Mouse (Mus musculus) embryonic facial prominence, embryonic 14.5 days (tissue): ENCODE results near the gene H2afx. TPM values are rescaled to one million over a fixed set of nuclear protein-coding genes. Genes with fewer than 3 reads are reported as not detected.
"Not testable (repeated sequence)": the region's sequence is repeated elsewhere in the genome, so short reads cannot be mapped to it uniquely, and the experiment has no call there.

ENCODE experiments used
- ATAC-seq: fragments of 200-750 bp; cut with Nextera tagmentation; 2 replicates; pipeline ENCODE4 v1.8.0; 2017; ENCODE audit warnings: low read depth, moderate number of reproducible peaks, moderate TSS enrichment
- DNase-seq: peaks from one replicate; pipeline ENCODE4 v3.0.0-alpha.2; 2015; ENCODE audit warnings: low spot score
- H3K27ac ChIP-seq: fragments of 300-500 bp; sonication (generic); replicated peaks from 2 replicates; pipeline ENCODE4 v1.5.1; 2014; ENCODE audit warnings: low read depth, mild to moderate bottlenecking, low read length, moderate library complexity
- H3K27me3 ChIP-seq: fragments of 300-500 bp; sonication (generic); replicated peaks from 2 replicates; pipeline ENCODE4 v1.6.1; 2014; ENCODE audit warnings: low read length; ENCODE audit not compliant: control insufficient read depth, insufficient read depth
- H3K36me3 ChIP-seq: fragments of 300-500 bp; sonication (generic); 2 replicates; pipeline ENCODE4 v1.6.1; 2014; ENCODE audit warnings: low read length, mixed read lengths; ENCODE audit not compliant: control insufficient read depth, insufficient read depth
- H3K4me1 ChIP-seq: fragments of 300-500 bp; sonication (generic); 2 replicates; pipeline ENCODE4 v1.6.1; 2014; ENCODE audit warnings: antibody characterized with exemption, low read length; ENCODE audit not compliant: control insufficient read depth, insufficient read depth
- H3K4me2 ChIP-seq: fragments of 300-500 bp; sonication (generic); 2 replicates; pipeline ENCODE4 v1.6.1; 2014; ENCODE audit warnings: low read depth, mild to moderate bottlenecking, low read length, moderate library complexity, mixed read lengths
- H3K4me3 ChIP-seq: fragments of 300-500 bp; sonication (generic); 2 replicates; pipeline ENCODE4 v1.5.1; 2014; ENCODE audit warnings: low read depth, mild to moderate bottlenecking, low read length
- H3K9ac ChIP-seq: fragments of 300-500 bp; sonication (generic); 2 replicates; pipeline ENCODE4 v1.6.1; 2014; ENCODE audit warnings: low read depth, mild to moderate bottlenecking, low read length, moderate library complexity, mixed read lengths
- H3K9me3 ChIP-seq: fragments of 300-500 bp; sonication (generic); 2 replicates; pipeline ENCODE4 v1.6.1; 2016; ENCODE audit warnings: low read length; ENCODE audit not compliant: control insufficient read depth
- WGBS: fragments of 180-500 bp; shearing (Covaris S2); extraction: QIAGEN DNeasy Blood & Tissue Kit; methylation state at CpG from one replicate; pipeline ENCODE4 v1.1.7; 2014; 5-methylcytosine and 5-hydroxymethylcytosine counted together
- microRNA-seq: library from miRNA; unstranded; fragments of <30 nt; microRNA quantifications from one replicate; pipeline ENCODE4, GENCODE M21; 2016; ENCODE audit warnings: borderline number of aligned reads
- polyA plus RNA-seq: library from polyadenylated mRNA; unstranded; fragments of >200 nt; fragmentation: Nextera tagmentation; extraction: Ambion mirVana; gene quantifications from 2 replicates; pipeline ENCODE4 v1.2.1, GENCODE M21; 2014

H2afx gene
- polyA plus RNA-seq, 1 experiment from 2014 or later = 202 TPM

DNA sequence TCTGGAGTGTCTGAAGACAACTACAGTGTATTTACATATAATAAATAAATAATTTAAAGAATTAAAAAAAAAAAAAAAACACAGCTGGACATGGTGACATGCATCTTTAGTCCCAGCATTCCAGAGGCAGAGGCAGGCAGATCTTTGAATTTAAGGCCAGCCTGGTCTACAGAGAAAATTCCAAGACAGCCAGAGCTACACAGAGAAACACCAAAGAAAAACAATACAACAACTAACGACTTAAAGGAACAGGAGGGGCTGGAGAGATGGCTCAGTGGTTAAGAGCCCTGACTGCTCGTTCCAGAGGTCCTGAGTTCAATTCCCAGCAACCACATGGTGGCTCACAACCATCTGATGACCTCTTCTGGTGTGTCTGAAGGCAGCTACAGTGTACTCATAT is 42.8 kb downstream of the H2afx start:
- DNase-seq, H3K9me3 ChIP-seq, H3K4me2 ChIP-seq, H3K4me3 ChIP-seq, H3K27ac ChIP-seq, H3K27me3 ChIP-seq, H3K9ac ChIP-seq, ATAC-seq: not testable (repeated sequence)
- 85% methylated on average over 2 of the region's 2 CpGs for WGBS
- peaks cover 13% of the 10 kb centered on the region for H3K4me1 ChIP-seq
- peaks cover 18% of the 10 kb centered on the region for H3K36me3 ChIP-seq

DNA sequence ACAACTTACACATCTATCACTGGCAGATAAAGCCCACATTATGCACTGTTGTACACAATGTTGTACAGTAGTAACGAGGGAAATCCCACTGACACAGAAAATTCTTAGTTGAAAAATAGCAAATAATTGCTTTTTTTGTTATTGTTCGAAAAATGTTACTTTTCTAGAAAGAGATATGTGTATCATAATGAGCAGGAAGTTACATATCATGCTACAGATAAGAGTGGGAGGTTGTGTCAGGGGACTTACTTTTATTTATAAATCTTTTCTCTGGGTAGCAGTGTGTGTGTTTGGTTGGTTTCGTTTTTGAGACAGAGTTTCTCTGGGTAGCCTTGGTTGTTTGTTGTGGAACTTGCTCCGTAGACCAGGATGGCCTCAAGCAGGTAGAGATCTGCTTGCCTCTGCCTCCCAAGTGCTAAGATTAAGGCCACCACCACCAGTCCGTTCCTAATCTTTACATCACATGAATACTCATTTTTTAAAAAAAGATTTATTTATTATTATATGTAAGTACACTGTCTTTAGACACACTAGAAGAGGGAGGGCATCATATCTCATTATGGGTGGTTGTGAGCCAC is 43.7 kb downstream of the H2afx start:
- peak overlapping the region; percentile 66 for H3K4me2 ChIP-seq
- H3K4me3 ChIP-seq = peak overlapping the region; percentile 95
- no peaks in the 10 kb centered on the region for H3K9me3 ChIP-seq
- H3K27me3 ChIP-seq = no peaks in the 10 kb centered on the region
- WGBS = 92% methylated on average over 5 of the region's 5 CpGs
- H3K36me3 ChIP-seq = peaks cover 28% of the 10 kb centered on the region
- H3K27ac ChIP-seq = no peak overlapping the region; the same call in 1 of the 2 replicates
- DNase-seq (no peak), ATAC-seq (no peak)
- H3K4me1 ChIP-seq = peaks cover 13% of the 10 kb centered on the region
- peak overlapping the region; percentile 97 for H3K9ac ChIP-seq

- H3K4me1 ChIP-seq = peaks cover 13% of the 10 kb centered on the region
- peak; percentile 98 for DNase-seq
- under 1% methylated on average over 69 of the region's 83 CpGs for WGBS
- peak within 1 kb of the TSS; percentile 96 for H3K4me2 ChIP-seq
- H3K9ac ChIP-seq = peak within 1 kb of the TSS; percentile 97
- H3K9me3 ChIP-seq = no peaks in the 10 kb centered on the region
- peak within 1 kb of the TSS; percentile 88 for H3K27ac ChIP-seq
- peak within 1 kb of the TSS; percentile 95 for H3K4me3 ChIP-seq
- no peaks in the 10 kb centered on the region for H3K27me3 ChIP-seq
- peaks cover 38% of the 10 kb centered on the region for H3K36me3 ChIP-seq
- peak; percentile 98 for ATAC-seq
These were observed 44.8 kb downstream of the H2afx start, which contains the start of gene Hyou1 for GRCm38 (mm10) chr9:44379054-44379834. Hyou1 (plus strand) TSS chr9:44379490.

GRCm38 (mm10) chr9:44379862-44380261 is 45.4 kb downstream of the H2afx start:
- DNase-seq (peak; percentile 16), ATAC-seq (no peak)
- no peaks in the 10 kb centered on the region for H3K9me3 ChIP-seq
- 11% methylated on average over 12 of the region's 15 CpGs for WGBS
- H3K4me1 ChIP-seq = peaks cover 13% of the 10 kb centered on the region
- H3K4me2 ChIP-seq = peak overlapping the region; percentile 96
- H3K27ac ChIP-seq = peak overlapping the region; percentile 88
- peak overlapping the region; percentile 95 for H3K4me3 ChIP-seq
- H3K9ac ChIP-seq = peak overlapping the region; percentile 97
- peaks cover 44% of the 10 kb centered on the region for H3K36me3 ChIP-seq
- H3K27me3 ChIP-seq = no peaks in the 10 kb centered on the region

DNA sequence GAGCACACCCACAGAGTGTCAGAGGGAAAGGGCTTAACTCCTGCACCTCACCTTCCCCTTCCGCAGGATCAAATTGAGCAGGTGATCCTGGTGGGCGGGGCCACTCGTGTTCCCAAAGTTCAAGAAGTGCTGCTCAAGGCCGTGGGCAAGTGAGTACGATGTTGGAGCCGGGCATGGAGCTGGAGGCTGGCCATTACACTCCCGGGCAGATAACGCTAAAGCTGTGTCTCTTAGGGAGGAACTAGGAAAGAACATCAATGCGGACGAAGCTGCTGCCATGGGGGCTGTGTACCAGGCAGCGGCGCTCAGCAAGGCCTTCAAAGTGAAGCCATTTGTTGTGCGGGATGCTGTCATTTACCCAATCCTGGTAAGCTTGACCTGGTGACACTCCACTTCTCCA is 50.1 kb downstream of the H2afx start:
- H3K9me3 ChIP-seq = no peaks in the 10 kb centered on the region
- DNase-seq (no peak), ATAC-seq (no peak)
- H3K4me1 ChIP-seq = peaks cover 10% of the 10 kb centered on the region; the same call in 1 of the 2 replicates
- H3K36me3 ChIP-seq = peaks cover 91% of the 10 kb centered on the region
- H3K27me3 ChIP-seq = no peaks in the 10 kb centered on the region
- no peak overlapping the region for H3K4me2 ChIP-seq
- no peak overlapping the region for H3K4me3 ChIP-seq
- H3K9ac ChIP-seq = no peak overlapping the region
- no peak overlapping the region for H3K27ac ChIP-seq
- 89% methylated on average over 13 of the region's 13 CpGs for WGBS

Small RNA genes within 50 kb of the gene (microRNA-seq; reads per million reads assigned to microRNA genes)
- not detected for gene Gm44335

Other genes with a start within 250 kb of the H2afx start
- not detected in 2 replicates for gene Mfrp, start 233.0 kb upstream of the H2afx start, polyA plus RNA-seq
- gene C1qtnf5, start 227.4 kb upstream of the H2afx start, polyA plus RNA-seq = 4.8 and 5.2 TPM in 2 replicates
- gene Gm49380, start 221.2 kb upstream of the H2afx start, polyA plus RNA-seq = 0.22 and 0.35 TPM in 2 replicates
- 61.4 and 73.4 TPM in 2 replicates for gene Rnf26, start 221.2 kb upstream of the H2afx start, polyA plus RNA-seq
- gene Mcam, start 200.2 kb upstream of the H2afx start, polyA plus RNA-seq = 47.0 and 47.5 TPM in 2 replicates
- gene Cbl, start 100.6 kb upstream of the H2afx start, polyA plus RNA-seq = 15.3 and 17.1 TPM in 2 replicates
- gene Ccdc153, start 94.0 kb upstream of the H2afx start, polyA plus RNA-seq = 0.96 and 10.0 TPM in 2 replicates
- 0.12 and 0.15 TPM in 2 replicates for gene Pdzd3, start 83.2 kb upstream of the H2afx start, polyA plus RNA-seq
- gene Nlrx1, start 66.1 kb upstream of the H2afx start, polyA plus RNA-seq = 9.7 and 13.2 TPM in 2 replicates
- gene Abcg4, start 46.1 kb upstream of the H2afx start, polyA plus RNA-seq = 4.5 and 5.1 TPM in 2 replicates
- 15.6 and 18.7 TPM in 2 replicates for gene Hinfp, start 29.0 kb upstream of the H2afx start, polyA plus RNA-seq
- gene C2cd2l, start 14.4 kb upstream of the H2afx start, polyA plus RNA-seq = 7.3 and 9.5 TPM in 2 replicates
- 34.3 and 34.9 TPM in 2 replicates for gene Dpagt1, start 8.7 kb upstream of the H2afx start, polyA plus RNA-seq
- 98.5 and 99.9 TPM in 2 replicates for gene Hmbs, start 9.5 kb downstream of the H2afx start, polyA plus RNA-seq
- 24.5 and 25.8 TPM in 2 replicates for gene Vps11, start 27.0 kb downstream of the H2afx start, polyA plus RNA-seq
- 29.6 and 30.0 TPM in 2 replicates for gene Hyou1, start 44.8 kb downstream of the H2afx start, polyA plus RNA-seq
- 19.0 and 20.1 TPM in 2 replicates for gene Slc37a4, start 62.2 kb downstream of the H2afx start, polyA plus RNA-seq
- 2,445 and 2,627 TPM in 2 replicates for gene Rps25, start 72.4 kb downstream of the H2afx start, polyA plus RNA-seq
- gene Trappc4, start 72.9 kb downstream of the H2afx start, polyA plus RNA-seq = 130 and 133 TPM in 2 replicates
- gene Ccdc84, start 83.9 kb downstream of the H2afx start, polyA plus RNA-seq = 19.4 and 23.6 TPM in 2 replicates
- gene Foxr1, start 106.4 kb downstream of the H2afx start, polyA plus RNA-seq = not detected in 2 replicates
- 1.7 and 2.3 TPM in 2 replicates for gene Upk2, start 120.3 kb downstream of the H2afx start, polyA plus RNA-seq
- 16.9 and 18.7 TPM in 2 replicates for gene Bcl9l, start 148.1 kb downstream of the H2afx start, polyA plus RNA-seq
- gene Cxcr5, start 227.2 kb downstream of the H2afx start, polyA plus RNA-seq = 0.13 and 0.35 TPM in 2 replicates